In the genomic region with DNA sequence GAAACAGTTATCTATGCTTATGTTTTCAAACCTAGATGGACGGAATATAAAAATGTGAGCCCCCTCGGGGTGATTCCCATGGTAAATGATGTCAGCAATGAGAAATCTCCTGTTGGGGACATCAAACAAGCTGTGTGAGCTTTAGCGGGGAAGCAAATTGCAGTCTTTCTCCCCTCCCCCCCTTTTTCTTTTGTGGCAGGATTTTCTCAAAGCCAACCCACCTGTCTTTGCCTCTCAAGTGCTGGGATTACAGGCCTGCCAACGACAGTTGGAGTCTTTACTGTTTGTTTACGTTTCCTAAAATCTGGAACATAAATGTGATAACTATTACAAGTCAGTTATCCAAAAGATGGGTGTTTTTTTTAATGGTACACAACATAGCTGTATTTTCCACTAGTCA, we compare ENCODE assay signal across 22 mouse cellular contexts.
"Had no signal": no experiment of that assay in that cellular context is flagged by ENCODE, and none has a peak within 500 bp of the region (broad histone marks: within the 10 kb centered on the region; RNA-seq: fewer than 3 reads in every experiment).

No protein-coding gene starts in this region.

- H3K4me1 ChIP-seq: limb, embryonic 15.5 days; megakaryocyte, embryonic 14.5 days; midbrain, embryonic 15.5 days; neural tube, embryonic 13.5 days had no signal

- H3K27me3 ChIP-seq: limb, embryonic 15.5 days; megakaryocyte, embryonic 14.5 days; midbrain, embryonic 15.5 days; neural tube, embryonic 13.5 days had no signal

- H3K4me3 ChIP-seq: layer of hippocampus, adult 2 months; limb, embryonic 15.5 days; megakaryocyte, embryonic 14.5 days; midbrain, embryonic 10.5 days; midbrain, embryonic 15.5 days; neural tube, embryonic 13.5 days had no signal

- H3K4me2 ChIP-seq: limb, embryonic 15.5 days; liver, embryonic 11.5 days; lung, embryonic 14.5 days; midbrain, embryonic 15.5 days; neural tube, embryonic 13.5 days had no signal

- H3K9ac ChIP-seq: limb, embryonic 15.5 days; liver, embryonic 14.5 days; liver, postnatal 0 days; lung, embryonic 14.5 days; midbrain, embryonic 15.5 days; neural tube, embryonic 13.5 days had no signal

- H3K36me3 ChIP-seq: limb, embryonic 15.5 days; midbrain, embryonic 10.5 days; midbrain, embryonic 15.5 days; neural tube, embryonic 13.5 days had no signal

- H3K27ac ChIP-seq: kidney, postnatal 0 days; layer of hippocampus, adult 2 months; limb, embryonic 15.5 days; liver, embryonic 14.5 days; macrophage; midbrain, embryonic 10.5 days; midbrain, embryonic 15.5 days; neural tube, embryonic 13.5 days; stomach, postnatal 0 days had no signal

- H3K9me3 ChIP-seq: limb, embryonic 15.5 days; megakaryocyte, embryonic 14.5 days; midbrain, embryonic 10.5 days; midbrain, embryonic 15.5 days; neural tube, embryonic 13.5 days had no signal

- DNase-seq: kidney, adult 2 months; kidney, postnatal 25 days; liver, postnatal 0 days; lung, embryonic 14.5 days; right cerebral cortex, adult 18-20 months; right cerebral cortex, postnatal 14 days; right cerebral cortex, postnatal 4 days; thymus, adult 2 months; thymus, postnatal 14 days; thymus, postnatal 4 days had no signal

- ATAC-seq: liver, postnatal 0 days; lung, postnatal 0 days; midbrain, embryonic 15.5 days had no signal
